Mouse (Mus musculus): ENCODE results near the gene Gm27021. TPM values are rescaled to one million over a fixed set of nuclear protein-coding genes. Genes with fewer than 3 reads are reported as not detected.

The Gm27021 gene
- total RNA-seq, 2 experiments from 2014 or later = not detected

GRCm38 (mm10) chr8:120575801-120576200, 92.1 kb downstream of the Gm27021 start:
- ATAC-seq (replicated peaks; ENCODE audit: low FRiP score, low TSS enrichment, poor library complexity, severe bottlenecking) = no peak

GRCm38 (mm10) chr8:120574941-120575340, 92.9 kb downstream of the Gm27021 start:
- no peak for ATAC-seq (replicated peaks; ENCODE audit: low FRiP score, low TSS enrichment, poor library complexity, severe bottlenecking)

- no peak for ATAC-seq (replicated peaks; ENCODE audit: low FRiP score, low TSS enrichment, poor library complexity, severe bottlenecking)
Measured at GRCm38 (mm10) chr8:120573866-120574265, 94.0 kb downstream of the Gm27021 start.

GRCm38 (mm10) chr8:120572534-120572933, 95.3 kb downstream of the Gm27021 start:
- ATAC-seq (replicated peaks; ENCODE audit: low FRiP score, low TSS enrichment, poor library complexity, severe bottlenecking) = no peak

- no peak for ATAC-seq (replicated peaks; ENCODE audit: low FRiP score, low TSS enrichment, poor library complexity, severe bottlenecking)
Measured at GRCm38 (mm10) chr8:120571561-120571960, 96.3 kb downstream of the Gm27021 start.

- peak; percentile 35 for ATAC-seq (replicated peaks; ENCODE audit: low FRiP score, low TSS enrichment, poor library complexity, severe bottlenecking)
Measured at GRCm38 (mm10) chr8:120569939-120570715, 97.8 kb downstream of the Gm27021 start.

GRCm38 (mm10) chr8:120569123-120569522, 98.8 kb downstream of the Gm27021 start:
- no peak for ATAC-seq (replicated peaks; ENCODE audit: low FRiP score, low TSS enrichment, poor library complexity, severe bottlenecking)

- no peak for ATAC-seq (replicated peaks; ENCODE audit: low FRiP score, low TSS enrichment, poor library complexity, severe bottlenecking)
Measured at GRCm38 (mm10) chr8:120568164-120568798, 99.6 kb downstream of the Gm27021 start.

GRCm38 (mm10) chr8:120567731-120568130, 100.1 kb downstream of the Gm27021 start:
- ATAC-seq (replicated peaks; ENCODE audit: low FRiP score, low TSS enrichment, poor library complexity, severe bottlenecking) = no peak

GRCm38 (mm10) chr8:120566681-120567080, 101.2 kb downstream of the Gm27021 start:
- ATAC-seq (replicated peaks; ENCODE audit: low FRiP score, low TSS enrichment, poor library complexity, severe bottlenecking) = no peak

- ATAC-seq (replicated peaks; ENCODE audit: low FRiP score, low TSS enrichment, poor library complexity, severe bottlenecking) = no peak
Measured at GRCm38 (mm10) chr8:120565151-120565711, 102.6 kb downstream of the Gm27021 start.

- peak; percentile 42 for ATAC-seq (replicated peaks; ENCODE audit: low FRiP score, low TSS enrichment, poor library complexity, severe bottlenecking)
Measured at GRCm38 (mm10) chr8:120563851-120564837, 103.7 kb downstream of the Gm27021 start.

GRCm38 (mm10) chr8:120563348-120563724, 104.5 kb downstream of the Gm27021 start:
- no peak for ATAC-seq (replicated peaks; ENCODE audit: low FRiP score, low TSS enrichment, poor library complexity, severe bottlenecking)

GRCm38 (mm10) chr8:120562680-120563347, 105.1 kb downstream of the Gm27021 start:
- no peak for ATAC-seq (replicated peaks; ENCODE audit: low FRiP score, low TSS enrichment, poor library complexity, severe bottlenecking)

- no peak for ATAC-seq (replicated peaks; ENCODE audit: low FRiP score, low TSS enrichment, poor library complexity, severe bottlenecking)
Measured at GRCm38 (mm10) chr8:120561539-120562435, 106.1 kb downstream of the Gm27021 start.

- no peak for ATAC-seq (replicated peaks; ENCODE audit: low FRiP score, low TSS enrichment, poor library complexity, severe bottlenecking)
Measured at GRCm38 (mm10) chr8:120560535-120560934, 107.3 kb downstream of the Gm27021 start.

- ATAC-seq (replicated peaks; ENCODE audit: low FRiP score, low TSS enrichment, poor library complexity, severe bottlenecking) = no peak
Measured at GRCm38 (mm10) chr8:120559654-120560053, 108.2 kb downstream of the Gm27021 start.

Measured in megakaryocyte-erythroid progenitor cell, adult 5-6 weeks (primary cell).